Mouse (Mus musculus) hindbrain, embryonic 16.5 days (tissue): ENCODE results near the gene Tspan15. TPM values are rescaled to one million over a fixed set of nuclear protein-coding genes. Genes with fewer than 3 reads are reported as not detected.

Experiments used
- microRNA-seq: library from miRNA; unstranded; fragments of <30 nt; microRNA quantifications from one replicate; pipeline ENCODE4, GENCODE M21; 2017
- polyA plus RNA-seq: library from polyadenylated mRNA; unstranded; fragments of >200 nt; fragmentation: Nextera tagmentation; extraction: Ambion mirVana; gene quantifications from 2 replicates; pipeline ENCODE4 v1.2.1, GENCODE M21; 2015

The Tspan15 gene
- polyA plus RNA-seq, 1 experiment from 2014 or later = 22.9 TPM

Small RNA genes within 50 kb of the gene (microRNA-seq; reads per million reads assigned to microRNA genes)
- gene Mir7662 = 1.5 reads per million

Other genes starting within 250 kb of the Tspan15 start
- not detected in 2 replicates for gene Neurog3, start 98.2 kb downstream of the Tspan15 start, polyA plus RNA-seq
- gene Fam241b, start 87.3 kb downstream of the Tspan15 start, polyA plus RNA-seq = 164 and 193 TPM in 2 replicates
- gene Tacr2, start 21.2 kb upstream of the Tspan15 start, polyA plus RNA-seq = not detected in 2 replicates
- gene Hk1, start 148.7 kb upstream of the Tspan15 start, polyA plus RNA-seq = 161 and 164 TPM in 2 replicates
- 0.61 and 0.68 TPM in 2 replicates for gene Hkdc1, start 191.2 kb upstream of the Tspan15 start, polyA plus RNA-seq
- gene 4930507D05Rik, start 218.2 kb upstream of the Tspan15 start, polyA plus RNA-seq = 1.4 and 1.8 TPM in 2 replicates
- 20.9 and 21.3 TPM in 2 replicates for gene Supv3l1, start 218.5 kb upstream of the Tspan15 start, polyA plus RNA-seq